Mouse (Mus musculus) limb, embryonic 13.5 days (tissue): Measurements from ENCODE around the gene Cers3. TPM values are rescaled to one million over a fixed set of nuclear protein-coding genes. Genes with fewer than 3 reads are reported as not detected.

Source experiments
- ATAC-seq: fragments of 200-750 bp; cut with Nextera tagmentation; 2 replicates; pipeline ENCODE4 v1.8.0; 2017; ENCODE audit warnings: low read depth, moderate number of reproducible peaks, moderate TSS enrichment; ENCODE audit not compliant: low FRiP score
- H3K27ac ChIP-seq: fragments of 300-500 bp; sonication (generic); 2 replicates; pipeline ENCODE4 v1.5.1; 2015; ENCODE audit warnings: inconsistent platforms, mild to moderate bottlenecking, moderate library complexity
- H3K27me3 ChIP-seq: fragments of 300-500 bp; sonication (generic); 2 replicates; pipeline ENCODE4 v1.6.1; 2015; ENCODE audit warnings: mild to moderate bottlenecking, inconsistent platforms
- H3K36me3 ChIP-seq: fragments of 300-500 bp; sonication (generic); 2 replicates; pipeline ENCODE4 v1.6.1; 2015; ENCODE audit warnings: inconsistent platforms, mild to moderate bottlenecking, moderate library complexity
- H3K4me1 ChIP-seq: fragments of 300-500 bp; sonication (generic); 2 replicates; pipeline ENCODE4 v1.6.1; 2015; ENCODE audit warnings: inconsistent platforms
- H3K4me2 ChIP-seq: fragments of 300-500 bp; sonication (generic); replicated peaks from 2 replicates; pipeline ENCODE4 v1.6.1; 2015; ENCODE audit warnings: inconsistent platforms, mild to moderate bottlenecking, moderate library complexity
- H3K4me3 ChIP-seq: fragments of 300-500 bp; sonication (generic); 2 replicates; pipeline ENCODE4 v1.5.1; 2015; ENCODE audit warnings: moderate library complexity, mild to moderate bottlenecking, inconsistent platforms
- H3K9ac ChIP-seq: fragments of 300-500 bp; sonication (generic); 2 replicates; pipeline ENCODE4 v1.6.1; 2015; ENCODE audit warnings: mild to moderate bottlenecking, inconsistent platforms
- H3K9me3 ChIP-seq: fragments of 300-500 bp; sonication (generic); 2 replicates; pipeline ENCODE4 v1.6.1; 2016; ENCODE audit warnings: inconsistent platforms
- WGBS: fragments of 180-500 bp; shearing (Covaris S2); methylation state at CpG from one replicate; pipeline ENCODE4 v1.1.7; 2015; 5-methylcytosine and 5-hydroxymethylcytosine counted together
- polyA plus RNA-seq: library from polyadenylated mRNA; unstranded; fragments of >200 nt; fragmentation: Nextera tagmentation; extraction: Ambion mirVana; gene quantifications from 2 replicates; pipeline ENCODE4 v1.2.1, GENCODE M21; 2015

The Cers3 gene
- polyA plus RNA-seq, 1 experiment from 2014 or later: 4.9 TPM

DNA sequence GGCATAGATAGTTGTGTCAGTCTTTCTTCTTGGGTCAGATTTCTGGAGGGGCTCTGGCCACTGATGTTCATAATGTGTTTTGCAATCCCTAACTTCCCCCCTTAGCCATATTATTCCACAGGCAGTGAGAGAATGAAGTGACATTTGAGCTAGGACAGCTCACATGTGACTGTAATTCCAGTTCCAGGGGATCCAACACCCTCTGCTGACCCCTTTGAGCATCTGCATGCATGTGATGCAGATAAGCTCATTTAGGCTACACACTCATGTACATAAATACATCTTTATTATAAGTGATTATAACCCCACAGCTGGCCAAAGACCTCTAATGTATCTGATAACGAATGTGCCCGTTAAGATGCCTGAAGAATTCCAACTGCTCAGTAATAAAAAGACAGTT, 129.9 kb downstream of the Cers3 start:
- H3K27ac ChIP-seq: no peak overlapping the region
- H3K9me3 ChIP-seq: no peaks in the 10 kb centered on the region
- peaks cover 4% of the 10 kb centered on the region; the same call in 1 of the 2 replicates for H3K36me3 ChIP-seq
- no peak overlapping the region for H3K9ac ChIP-seq
- no peaks in the 10 kb centered on the region for H3K27me3 ChIP-seq
- no peak overlapping the region for H3K4me2 ChIP-seq
- no peak overlapping the region for H3K4me3 ChIP-seq
- ATAC-seq: no peak
- 50% methylated on average over 2 of the region's 2 CpGs for WGBS
- H3K4me1 ChIP-seq: peaks cover 30% of the 10 kb centered on the region

Other genes with a start within 250 kb of the Cers3 start
- gene Asb7, start 53.9 kb upstream of the Cers3 start, polyA plus RNA-seq: 16.4 and 19.5 TPM in 2 replicates
- gene Lins1, start 53.6 kb upstream of the Cers3 start, polyA plus RNA-seq: 21.2 and 21.4 TPM in 2 replicates
- 13.1 and 15.3 TPM in 2 replicates for gene Adamts17, start 96.2 kb downstream of the Cers3 start, polyA plus RNA-seq